Mouse (Mus musculus) liver, adult (tissue): ENCODE results near the gene Efna2.

ENCODE experiments used
- GATA4 ChIP-seq: IDR thresholded peaks from 2 replicates; pipeline ENCODE4 v1.6.1; 2014; ENCODE audit warnings: mild to moderate bottlenecking, low read length; ENCODE audit not compliant: insufficient replicate concordance

The Efna2 gene

GRCm38 (mm10) chr10:80170052-80170451, 9.2 kb upstream of the Efna2 start:
- no peak for TF ChIP-seq GATA4

GRCm38 (mm10) chr10:80170601-80171021, 8.7 kb upstream of the Efna2 start:
- TF ChIP-seq GATA4, result no peak

- no peak for TF ChIP-seq GATA4
Measured at GRCm38 (mm10) chr10:80171252-80171651, 8.0 kb upstream of the Efna2 start.

- TF ChIP-seq GATA4, result no peak
Measured at GRCm38 (mm10) chr10:80171760-80172526, 7.3 kb upstream of the Efna2 start.

GRCm38 (mm10) chr10:80172527-80173292, 6.6 kb upstream of the Efna2 start, which contains the start of gene 1600002K03Rik:
TSS of gene 1600002K03Rik (plus strand) at chr10:80172944.
- TF ChIP-seq GATA4, result peak; percentile 25; the same call in 1 of the 2 replicates

GRCm38 (mm10) chr10:80173358-80173757, 5.9 kb upstream of the Efna2 start:
- TF ChIP-seq GATA4, result no peak

GRCm38 (mm10) chr10:80173955-80174640, 5.2 kb upstream of the Efna2 start:
- TF ChIP-seq GATA4, result no peak

- no peak for TF ChIP-seq GATA4
Measured at GRCm38 (mm10) chr10:80174705-80175104, 4.6 kb upstream of the Efna2 start.

- no peak for TF ChIP-seq GATA4
Measured at GRCm38 (mm10) chr10:80175536-80176269, 3.6 kb upstream of the Efna2 start.

GRCm38 (mm10) chr10:80176270-80176834, 2.9 kb upstream of the Efna2 start:
- TF ChIP-seq GATA4, result no peak

GRCm38 (mm10) chr10:80177441-80178279, 1.6 kb upstream of the Efna2 start:
- TF ChIP-seq GATA4, result no peak

GRCm38 (mm10) chr10:80180288-80180687, 1.0 kb downstream of the Efna2 start:
- TF ChIP-seq GATA4, result no peak

GRCm38 (mm10) chr10:80180823-80181222, 1.5 kb downstream of the Efna2 start:
- TF ChIP-seq GATA4, result no peak

- no peak for TF ChIP-seq GATA4
Measured at GRCm38 (mm10) chr10:80182547-80182946, 3.3 kb downstream of the Efna2 start.
